Mouse (Mus musculus) liver, postnatal 0 days (tissue): ENCODE data around the gene Atp2c1.

Source experiments
- CTCF ChIP-seq: sonication (generic); IDR thresholded peaks from 2 replicates; pipeline ENCODE4 v1.5.1; 2016; ENCODE audit warnings: antibody characterized with exemption, low read depth
- EP300 ChIP-seq: IDR thresholded peaks from 2 replicates; pipeline ENCODE4 v1.6.1; 2016; ENCODE audit warnings: antibody characterized with exemption, low read depth, mild to moderate bottlenecking

- TF ChIP-seq EP300 (no peak), CTCF (no peak)
Observed at GRCm38 (mm10) chr9:105379533-105380145, 147.5 kb downstream of the Atp2c1 start.
